Mouse (Mus musculus) T-cell, adult 66 days (primary cell): ENCODE data around the gene Sec16b. TPM values are rescaled to one million over a fixed set of nuclear protein-coding genes. Genes with fewer than 3 reads are reported as not detected.

Experiments used
- total RNA-seq, 2 experiments: library from RNA; stranded (reverse); gene quantifications; 3 replicates in 1 of 2; 4 replicates in 1 of 2; pipeline ENCODE4 v1.2.4; 2023

Sec16b gene
- total RNA-seq, result under 1 TPM; 0.55 to 0.71 TPM

GRCm38 (mm10) chr1:157506522-157506921, at the start of gene Sec16b:
Gene Sec16b, plus strand, starts transcription at chr1:157506728.

DNA sequence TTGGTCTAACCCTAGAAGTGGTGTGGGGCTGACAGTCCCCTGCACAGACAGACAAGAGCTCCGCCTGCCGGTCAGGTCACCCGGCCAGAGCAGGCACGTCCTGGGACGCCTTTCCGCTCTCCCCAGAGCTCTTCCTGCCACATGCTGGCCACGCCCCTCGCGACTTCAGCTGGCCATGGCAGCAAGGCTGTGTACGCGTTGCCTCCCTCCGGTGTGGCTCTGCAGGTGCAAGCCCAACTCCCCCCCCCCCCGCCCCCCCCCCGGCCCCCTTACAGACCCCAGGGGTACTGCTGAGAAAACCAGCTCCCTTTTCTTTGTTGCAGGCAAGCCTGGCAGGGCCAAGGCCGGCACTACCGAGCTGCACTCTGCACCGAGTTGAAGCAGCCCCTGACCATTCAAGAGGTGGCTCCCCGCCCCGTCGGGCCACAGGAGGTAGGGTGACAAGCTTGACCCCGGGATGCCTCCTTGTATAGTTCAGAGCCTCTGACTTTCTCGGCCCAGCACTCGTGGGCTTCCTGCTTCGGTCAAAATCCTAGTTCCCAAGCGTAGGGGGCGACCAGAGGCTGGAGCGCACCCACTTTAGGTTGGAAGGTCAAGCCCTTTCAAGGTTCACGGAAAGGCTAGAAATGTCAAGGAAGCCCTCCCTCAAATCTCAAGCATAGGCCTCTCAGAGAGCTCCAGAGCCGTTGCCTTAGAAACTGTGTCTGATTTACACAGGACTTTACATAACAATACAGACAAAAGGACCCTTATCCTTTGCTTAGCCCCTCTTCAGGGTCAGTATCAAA, 47.9 kb upstream of the Sec16b start, which contains the start of gene Cryzl2:
TSS of gene Cryzl2 (plus strand) at position 157 of the 788 bp plus-strand sequence.

Other genes starting within 250 kb of the Sec16b start
- gene Rasal2, start 94.1 kb upstream of the Sec16b start, total RNA-seq, result 1 to 10 TPM in 1 of 2 experiments, under 1 TPM in 1; 0.12 to 1.0 TPM
- 1 to 10 TPM in 1 of 2 experiments, not detected in 1; 1.1 TPM for gene Cryzl2, start 48.2 kb upstream of the Sec16b start, total RNA-seq